ENCODE assay signal across 18 mouse cellular contexts in genomic region chr17:83681977-83682376, GRCm38 (mm10). TPM values are rescaled to one million over a fixed set of nuclear protein-coding genes. Genes with fewer than 3 reads are reported as not detected.
"Had no signal": no experiment of that assay in that cellular context is flagged by ENCODE, and none has a peak within 500 bp of the region (broad histone marks: within the 10 kb centered on the region; RNA-seq: fewer than 3 reads in every experiment).

No protein-coding gene starts in this region.

- H3K36me3 ChIP-seq: midbrain, embryonic 10.5 days; midbrain, embryonic 13.5 days; neural tube, embryonic 13.5 days; stomach, embryonic 15.5 days had no signal

- H3K4me2 ChIP-seq: lung, embryonic 14.5 days; midbrain, embryonic 13.5 days; neural tube, embryonic 13.5 days; stomach, embryonic 15.5 days had no signal

- H3K27ac ChIP-seq: liver, embryonic 14.5 days; midbrain, embryonic 10.5 days; midbrain, embryonic 13.5 days; neural tube, embryonic 13.5 days; stomach, embryonic 15.5 days; stomach, postnatal 0 days had no signal

- ATAC-seq: midbrain, embryonic 13.5 days; midbrain, embryonic 16.5 days had no signal

- H3K9ac ChIP-seq: liver, embryonic 14.5 days; lung, embryonic 14.5 days; midbrain, embryonic 13.5 days; neural tube, embryonic 13.5 days; stomach, embryonic 15.5 days had no signal

- H3K27me3 ChIP-seq: midbrain, embryonic 13.5 days; neural tube, embryonic 13.5 days; stomach, embryonic 15.5 days had no signal

- H3K4me1 ChIP-seq: midbrain, embryonic 10.5 days; midbrain, embryonic 13.5 days; neural tube, embryonic 13.5 days; stomach, embryonic 15.5 days had no signal

- H3K9me3 ChIP-seq: midbrain, embryonic 13.5 days; stomach, embryonic 15.5 days had no signal

- DNase-seq: lung, adult 18-20 months; lung, embryonic 14.5 days; lung, postnatal 10 days; lung, postnatal 4 days; right cerebral cortex, postnatal 14 days; thymus, adult 18-20 months; thymus, postnatal 14 days; thymus, postnatal 36 days had no signal

- H3K4me3 ChIP-seq: midbrain, embryonic 10.5 days; midbrain, embryonic 13.5 days; neural tube, embryonic 13.5 days; stomach, embryonic 15.5 days had no signal

RNA-seq across cellular contexts. Expression of gene Kcng3, which starts 50.3 kb away (rescaled TPM):
- polyA plus RNA-seq: lung, embryonic 14.5 days; lung, embryonic 16.5 days; midbrain, embryonic 10.5 days; midbrain, embryonic 13.5 days; neural tube, embryonic 11.5 days; neural tube, embryonic 13.5 days; stomach, postnatal 0 days; thymus, postnatal 0 days had no signal
